Comparison of ENCODE assay signal across 9 mouse cellular contexts in the genomic region with DNA sequence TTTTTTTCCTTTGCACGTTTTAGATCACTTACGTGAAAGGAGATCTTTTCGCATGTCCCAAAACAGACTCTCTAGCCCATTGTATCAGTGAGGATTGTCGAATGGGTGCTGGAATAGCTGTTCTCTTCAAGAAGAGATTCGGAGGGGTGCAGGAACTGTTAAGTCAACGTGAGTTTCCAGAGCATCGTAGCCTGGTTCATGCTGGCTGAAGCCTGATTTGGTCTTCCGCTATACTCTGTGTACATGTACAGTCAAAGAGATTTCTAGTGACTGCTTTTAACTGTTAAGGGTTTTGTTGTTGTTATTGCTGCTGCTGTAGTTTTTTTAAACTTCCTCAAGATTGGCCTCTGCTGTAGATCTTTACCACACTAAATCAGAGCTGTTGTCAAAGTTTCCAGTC. TPM values are rescaled to one million over a fixed set of nuclear protein-coding genes. Genes with fewer than 3 reads are reported as not detected.
DNase-seq lines count a peak whose midpoint lies in the region; ATAC-seq and TF ChIP-seq lines count a peak whose summit lies in the region.
"Had no signal": no experiment of that assay in that cellular context is flagged by ENCODE, and none has a peak within 500 bp of the region (broad histone marks: within the 10 kb centered on the region; RNA-seq: fewer than 3 reads in every experiment).

No protein-coding gene starts in this region.

- H3K27me3 ChIP-seq in kidney, embryonic 16.5 days (ENCODE audit: insufficient read depth, low read length), result no peaks in the 10 kb centered on the region
- H3K27me3 ChIP-seq in hindbrain, embryonic 15.5 days, result no peaks in the 10 kb centered on the region
- H3K27me3 ChIP-seq in midbrain, embryonic 16.5 days (ENCODE audit: control insufficient read depth, insufficient read depth, low read depth, low read length), result no peaks in the 10 kb centered on the region

- no peak for TF ChIP-seq CTCF in brain, embryonic 14.5 days (IDR thresholded peaks at IDR 0.05; ENCODE audit: borderline replicate concordance, extremely low read depth, insufficient read depth, insufficient read length)

- TF ChIP-seq POLR2A in brain, embryonic 14.5 days (IDR thresholded peaks at IDR 0.05; ENCODE audit: borderline replicate concordance, extremely low read depth, insufficient read depth, insufficient read length, poor library complexity, severe bottlenecking), result no peak

- peak overlapping the region; percentile 73 for H3K4me2 ChIP-seq in kidney, embryonic 16.5 days (replicated peaks; ENCODE audit: low read depth, low read length)
- peak overlapping the region; percentile 77 for H3K4me2 ChIP-seq in hindbrain, embryonic 15.5 days
- peak overlapping the region; percentile 90 for H3K4me2 ChIP-seq in midbrain, embryonic 16.5 days (ENCODE audit: low read length)

- H3K4me3 ChIP-seq in kidney, embryonic 16.5 days (ENCODE audit: low read length), result peak overlapping the region; percentile 94
- H3K4me3 ChIP-seq in hindbrain, embryonic 15.5 days, result peak overlapping the region; percentile 64
- H3K4me3 ChIP-seq in midbrain, embryonic 16.5 days (ENCODE audit: low read depth, low read length), result peak overlapping the region; percentile 62

- H3K36me3 ChIP-seq in kidney, embryonic 16.5 days (ENCODE audit: insufficient read depth, low read length), result peaks cover 32% of the 10 kb centered on the region
- no peaks in the 10 kb centered on the region for H3K36me3 ChIP-seq in hindbrain, embryonic 15.5 days
- H3K36me3 ChIP-seq in midbrain, embryonic 16.5 days (ENCODE audit: control insufficient read depth, insufficient read depth, low read length), result no peaks in the 10 kb centered on the region; the same call in 1 of the 2 replicates

- peaks cover 25% of the 10 kb centered on the region for H3K4me1 ChIP-seq in kidney, embryonic 16.5 days (ENCODE audit: insufficient read depth, low read length)
- H3K4me1 ChIP-seq in hindbrain, embryonic 15.5 days (replicated peaks), result peaks cover 32% of the 10 kb centered on the region
- H3K4me1 ChIP-seq in midbrain, embryonic 16.5 days (ENCODE audit: control insufficient read depth, insufficient read depth, low read length), result peaks cover 20% of the 10 kb centered on the region

- 33% methylated on average over 8 of the region's 8 CpGs for WGBS in kidney, embryonic 16.5 days
- WGBS in hindbrain, embryonic 15.5 days, result 56% methylated on average over 8 of the region's 8 CpGs
- 50% methylated on average over 8 of the region's 8 CpGs for WGBS in midbrain, embryonic 16.5 days

- no peak for DNase-seq in kidney, postnatal 25 days
- peak; percentile 34 for DNase-seq in brain, embryonic 14.5 days (ENCODE audit: low read depth)
- no peak for DNase-seq in gastrocnemius, postnatal 36 days
- DNase-seq in right cerebral cortex, adult 18-20 months, result no peak
- DNase-seq: layer of hippocampus, postnatal 36 days had no signal

- peak overlapping the region; percentile 92 for H3K9ac ChIP-seq in kidney, embryonic 16.5 days (replicated peaks; ENCODE audit: low read length)
- peak overlapping the region; percentile 53 for H3K9ac ChIP-seq in hindbrain, embryonic 15.5 days
- H3K9ac ChIP-seq in midbrain, embryonic 16.5 days (ENCODE audit: low read depth, low read length), result peak overlapping the region; percentile 76; the same call in 1 of the 2 replicates

- intact Hi-C loops in gastrocnemius, postnatal 36 days (cut with DNase I), result no loop called here

- H3K9me3 ChIP-seq in kidney, embryonic 16.5 days (ENCODE audit: low read length), result no peaks in the 10 kb centered on the region
- H3K9me3 ChIP-seq in hindbrain, embryonic 15.5 days, result no peaks in the 10 kb centered on the region
- no peaks in the 10 kb centered on the region for H3K9me3 ChIP-seq in midbrain, embryonic 16.5 days (replicated peaks; ENCODE audit: control insufficient read depth, low read length, poor library complexity, severe bottlenecking)

- H3K27ac ChIP-seq in kidney, embryonic 16.5 days (ENCODE audit: low read length), result peak overlapping the region; percentile 100
- H3K27ac ChIP-seq in hindbrain, embryonic 15.5 days (replicated peaks), result peak overlapping the region; percentile 93
- H3K27ac ChIP-seq in midbrain, embryonic 16.5 days (ENCODE audit: low read length), result peak overlapping the region; percentile 94

- no peak for ATAC-seq in kidney, embryonic 16.5 days (ENCODE audit: low FRiP score, low TSS enrichment)
- ATAC-seq in hindbrain, embryonic 15.5 days (ENCODE audit: low FRiP score, low read depth), result no peak
- ATAC-seq in midbrain, embryonic 16.5 days, result no peak
- ATAC-seq in erythroid progenitor cell, adult 5-6 weeks (replicated peaks; ENCODE audit: low FRiP score, poor library complexity, severe bottlenecking), result no peak

RNA-seq across cellular contexts. Expression of a gene that starts 1.4 kb away (rescaled TPM):
- polyA plus RNA-seq in kidney, embryonic 16.5 days (2015; fragmentation: Nextera tagmentation; extraction: Ambion mirVana), result 70.2 and 77.9 TPM in 2 replicates
- polyA plus RNA-seq in brain, embryonic 14.5 days (2012; rRNA removed), result 24.1 and 32.8 TPM in 2 replicates
- polyA plus RNA-seq in hindbrain, embryonic 15.5 days (2015; fragmentation: Nextera tagmentation; extraction: Ambion mirVana), result 35.1 TPM in 2 replicates
- polyA plus RNA-seq in midbrain, embryonic 16.5 days (2015; fragmentation: Nextera tagmentation; extraction: Ambion mirVana), result 32.7 and 36.4 TPM in 2 replicates
- 10 to 100 TPM in 1 of 2 experiments, 1 to 10 TPM in 1; 9.2 to 10.6 TPM for total RNA-seq in gastrocnemius, postnatal 36 days (2021)
- total RNA-seq in erythroid progenitor cell, adult 5-6 weeks (2015; ENCODE audit: low replicate concordance), result 42.9 and 62.9 TPM in 2 replicates
- total RNA-seq in erythroid progenitor cell, adult 5-6 weeks (2017; ENCODE audit: low replicate concordance), result 81.9 and 87.0 TPM in 2 replicates

RNA-seq across cellular contexts. Expression of a gene that starts 1.5 kb away (rescaled TPM):
- polyA plus RNA-seq in kidney, embryonic 16.5 days (2015; fragmentation: Nextera tagmentation; extraction: Ambion mirVana), result 16.6 and 18.9 TPM in 2 replicates
- 99.1 and 121 TPM in 2 replicates for polyA plus RNA-seq in brain, embryonic 14.5 days (2012; rRNA removed)
- 11.1 and 11.6 TPM in 2 replicates for polyA plus RNA-seq in hindbrain, embryonic 15.5 days (2015; fragmentation: Nextera tagmentation; extraction: Ambion mirVana)
- polyA plus RNA-seq in midbrain, embryonic 16.5 days (2015; fragmentation: Nextera tagmentation; extraction: Ambion mirVana), result 10.7 and 11.1 TPM in 2 replicates
- total RNA-seq in gastrocnemius, postnatal 36 days (2021), result 1 to 10 TPM; 4.4 to 6.7 TPM
- total RNA-seq in erythroid progenitor cell, adult 5-6 weeks (2015; ENCODE audit: low replicate concordance), result 133 and 142 TPM in 2 replicates
- total RNA-seq in erythroid progenitor cell, adult 5-6 weeks (2017; ENCODE audit: low replicate concordance), result 69.3 and 110 TPM in 2 replicates

RNA-seq across cellular contexts. Expression of a gene that starts 21.5 kb away (rescaled TPM):
- polyA plus RNA-seq in kidney, embryonic 16.5 days (2015; fragmentation: Nextera tagmentation; extraction: Ambion mirVana), result 2.6 and 2.7 TPM in 2 replicates
- polyA plus RNA-seq in brain, embryonic 14.5 days (2012; rRNA removed), result 0.26 and 0.36 TPM in 2 replicates
- 0.62 and 0.65 TPM in 2 replicates for polyA plus RNA-seq in hindbrain, embryonic 15.5 days (2015; fragmentation: Nextera tagmentation; extraction: Ambion mirVana)
- polyA plus RNA-seq in midbrain, embryonic 16.5 days (2015; fragmentation: Nextera tagmentation; extraction: Ambion mirVana), result 0.43 and 0.58 TPM in 2 replicates
- total RNA-seq in gastrocnemius, postnatal 36 days (2021), result 100 to 1,000 TPM; 445 to 493 TPM
- not detected in 2 replicates for total RNA-seq in erythroid progenitor cell, adult 5-6 weeks (2015; ENCODE audit: low replicate concordance)
- total RNA-seq in erythroid progenitor cell, adult 5-6 weeks (2017; ENCODE audit: low replicate concordance), result not detected in 2 replicates
- total RNA-seq: layer of hippocampus, postnatal 36 days had no signal

RNA-seq across cellular contexts. Expression of a gene that starts 40.1 kb away (rescaled TPM):
- polyA plus RNA-seq in kidney, embryonic 16.5 days (2015; fragmentation: Nextera tagmentation; extraction: Ambion mirVana), result 1.7 and 2.0 TPM in 2 replicates
- polyA plus RNA-seq in brain, embryonic 14.5 days (2012; rRNA removed), result 6.5 and 8.2 TPM in 2 replicates
- 1.2 and 1.8 TPM in 2 replicates for polyA plus RNA-seq in hindbrain, embryonic 15.5 days (2015; fragmentation: Nextera tagmentation; extraction: Ambion mirVana)
- 1.8 and 1.9 TPM in 2 replicates for polyA plus RNA-seq in midbrain, embryonic 16.5 days (2015; fragmentation: Nextera tagmentation; extraction: Ambion mirVana)
- total RNA-seq in gastrocnemius, postnatal 36 days (2021), result not detected
- total RNA-seq in erythroid progenitor cell, adult 5-6 weeks (2015; ENCODE audit: low replicate concordance), result 464 and 482 TPM in 2 replicates
- total RNA-seq in erythroid progenitor cell, adult 5-6 weeks (2017; ENCODE audit: low replicate concordance), result 322 and 537 TPM in 2 replicates
- total RNA-seq: layer of hippocampus, postnatal 36 days had no signal

RNA-seq across cellular contexts. Expression of a gene that starts 43.5 kb away (rescaled TPM):
- polyA plus RNA-seq in kidney, embryonic 16.5 days (2015; fragmentation: Nextera tagmentation; extraction: Ambion mirVana), result 8.3 and 8.8 TPM in 2 replicates
- polyA plus RNA-seq in brain, embryonic 14.5 days (2012; rRNA removed), result 0.14 TPM in 2 replicates
- 0.39 TPM in 1 of 2 replicates, not detected in the other for polyA plus RNA-seq in hindbrain, embryonic 15.5 days (2015; fragmentation: Nextera tagmentation; extraction: Ambion mirVana)
- polyA plus RNA-seq in midbrain, embryonic 16.5 days (2015; fragmentation: Nextera tagmentation; extraction: Ambion mirVana), result 0.21 TPM in 1 of 2 replicates, not detected in the other
- not detected for total RNA-seq in gastrocnemius, postnatal 36 days (2021)
- total RNA-seq in erythroid progenitor cell, adult 5-6 weeks (2015; ENCODE audit: low replicate concordance), result 13.4 and 20.5 TPM in 2 replicates
- total RNA-seq in erythroid progenitor cell, adult 5-6 weeks (2017; ENCODE audit: low replicate concordance), result 13.2 and 24.1 TPM in 2 replicates
